Mouse (Mus musculus): Measurements from ENCODE around the gene Ckm. TPM values are rescaled to one million over a fixed set of nuclear protein-coding genes. Genes with fewer than 3 reads are reported as not detected.

Ckm gene
- polyA plus RNA-seq, 1 experiment, result 31.8 TPM

- TF ChIP-seq CTCF (IDR thresholded peaks at IDR 0.05; ENCODE audit: control insufficient read depth, insufficient read depth, low read length), result no peak
- TF ChIP-seq POLR2A (IDR thresholded peaks at IDR 0.05; ENCODE audit: borderline replicate concordance, control insufficient read depth, low read depth, low read length), result no peak
- Histone ChIP-seq H3K4me1 (ENCODE audit: control insufficient read depth, insufficient read depth, low read length) (no peaks in the 10 kb centered on the region), H3K4me3 (replicated peaks; ENCODE audit: control insufficient read depth, low read depth, low read length) (no peak overlapping the region), H3K27ac (ENCODE audit: control insufficient read depth, insufficient read depth, low read depth, low read length, poor library complexity) (no peak overlapping the region)
- 84% methylated on average over 12 of the region's 12 CpGs for WGBS
Measured at GRCm38 (mm10) chr7:19444801-19445200, 40.2 kb downstream of the Ckm start.

GRCm38 (mm10) chr7:19447689-19448088 lies 43.1 kb downstream of the Ckm start:
- Histone ChIP-seq H3K27ac (ENCODE audit: control insufficient read depth, insufficient read depth, low read depth, low read length, poor library complexity) (no peak overlapping the region), H3K4me3 (replicated peaks; ENCODE audit: control insufficient read depth, low read depth, low read length) (no peak overlapping the region), H3K4me1 (ENCODE audit: control insufficient read depth, insufficient read depth, low read length) (no peaks in the 10 kb centered on the region)
- TF ChIP-seq POLR2A (IDR thresholded peaks at IDR 0.05; ENCODE audit: borderline replicate concordance, control insufficient read depth, low read depth, low read length) (no peak), CTCF (IDR thresholded peaks at IDR 0.05; ENCODE audit: control insufficient read depth, insufficient read depth, low read length) (no peak)
- WGBS, result 92% methylated on average over 16 of the region's 16 CpGs

- 94% methylated on average over 12 of the region's 12 CpGs for WGBS
- no peak overlapping the region for H3K4me3 ChIP-seq (replicated peaks; ENCODE audit: control insufficient read depth, low read depth, low read length)
- no peaks in the 10 kb centered on the region for H3K4me1 ChIP-seq (ENCODE audit: control insufficient read depth, insufficient read depth, low read length)
- H3K27ac ChIP-seq (ENCODE audit: control insufficient read depth, insufficient read depth, low read depth, low read length, poor library complexity), result no peak overlapping the region
- TF ChIP-seq POLR2A (IDR thresholded peaks at IDR 0.05; ENCODE audit: borderline replicate concordance, control insufficient read depth, low read depth, low read length), result no peak
- TF ChIP-seq CTCF (IDR thresholded peaks at IDR 0.05; ENCODE audit: control insufficient read depth, insufficient read depth, low read length), result no peak
Measured at GRCm38 (mm10) chr7:19449165-19449564, 44.6 kb downstream of the Ckm start.

GRCm38 (mm10) chr7:19455186-19455585 lies 50.6 kb downstream of the Ckm start:
- TF ChIP-seq POLR2A (IDR thresholded peaks at IDR 0.05; ENCODE audit: borderline replicate concordance, control insufficient read depth, low read depth, low read length) (no peak), CTCF (IDR thresholded peaks at IDR 0.05; ENCODE audit: control insufficient read depth, insufficient read depth, low read length) (no peak)
- Histone ChIP-seq H3K27ac (ENCODE audit: control insufficient read depth, insufficient read depth, low read depth, low read length, poor library complexity) (no peak overlapping the region), H3K4me1 (ENCODE audit: control insufficient read depth, insufficient read depth, low read length) (peaks cover 2% of the 10 kb centered on the region), H3K4me3 (replicated peaks; ENCODE audit: control insufficient read depth, low read depth, low read length) (no peak overlapping the region)
- 85% methylated on average over 4 of the region's 4 CpGs for WGBS

- WGBS, result 79% methylated on average over 11 of the region's 11 CpGs
- Histone ChIP-seq H3K4me3 (replicated peaks; ENCODE audit: control insufficient read depth, low read depth, low read length) (no peak overlapping the region), H3K27ac (ENCODE audit: control insufficient read depth, insufficient read depth, low read depth, low read length, poor library complexity) (no peak overlapping the region), H3K4me1 (ENCODE audit: control insufficient read depth, insufficient read depth, low read length) (peaks cover 2% of the 10 kb centered on the region)
- no peak for TF ChIP-seq POLR2A (IDR thresholded peaks at IDR 0.05; ENCODE audit: borderline replicate concordance, control insufficient read depth, low read depth, low read length)
- no peak for TF ChIP-seq CTCF (IDR thresholded peaks at IDR 0.05; ENCODE audit: control insufficient read depth, insufficient read depth, low read length)
Measured at GRCm38 (mm10) chr7:19455819-19456495, 51.4 kb downstream of the Ckm start.

- 90% methylated on average over 7 of the region's 7 CpGs for WGBS
- Histone ChIP-seq H3K4me3 (replicated peaks; ENCODE audit: control insufficient read depth, low read depth, low read length) (no peak overlapping the region), H3K27ac (ENCODE audit: control insufficient read depth, insufficient read depth, low read depth, low read length, poor library complexity) (no peak overlapping the region), H3K4me1 (ENCODE audit: control insufficient read depth, insufficient read depth, low read length) (peaks cover 2% of the 10 kb centered on the region)
- TF ChIP-seq POLR2A (IDR thresholded peaks at IDR 0.05; ENCODE audit: borderline replicate concordance, control insufficient read depth, low read depth, low read length) (no peak), CTCF (IDR thresholded peaks at IDR 0.05; ENCODE audit: control insufficient read depth, insufficient read depth, low read length) (no peak)
Measured at GRCm38 (mm10) chr7:19456628-19457027, 52.1 kb downstream of the Ckm start.

GRCm38 (mm10) chr7:19457414-19458071 lies 53.0 kb downstream of the Ckm start:
- H3K4me1 ChIP-seq (ENCODE audit: control insufficient read depth, insufficient read depth, low read length), result peaks cover 2% of the 10 kb centered on the region
- H3K4me3 ChIP-seq (replicated peaks; ENCODE audit: control insufficient read depth, low read depth, low read length), result peak overlapping the region; percentile 69
- H3K27ac ChIP-seq (ENCODE audit: control insufficient read depth, insufficient read depth, low read depth, low read length, poor library complexity), result no peak overlapping the region; the same call in 1 of the 2 replicates
- 8% methylated on average over 14 of the region's 14 CpGs for WGBS
- TF ChIP-seq CTCF (IDR thresholded peaks at IDR 0.05; ENCODE audit: control insufficient read depth, insufficient read depth, low read length) (no peak), POLR2A (IDR thresholded peaks at IDR 0.05; ENCODE audit: borderline replicate concordance, control insufficient read depth, low read depth, low read length) (no peak)

GRCm38 (mm10) chr7:19458072-19458486 lies 53.5 kb downstream of the Ckm start:
- WGBS, result 2% methylated on average over 30 of the region's 31 CpGs
- no peak for TF ChIP-seq POLR2A (IDR thresholded peaks at IDR 0.05; ENCODE audit: borderline replicate concordance, control insufficient read depth, low read depth, low read length)
- TF ChIP-seq CTCF (IDR thresholded peaks at IDR 0.05; ENCODE audit: control insufficient read depth, insufficient read depth, low read length), result no peak
- Histone ChIP-seq H3K4me3 (replicated peaks; ENCODE audit: control insufficient read depth, low read depth, low read length) (peak overlapping the region; percentile 69), H3K27ac (ENCODE audit: control insufficient read depth, insufficient read depth, low read depth, low read length, poor library complexity) (no peak overlapping the region; the same call in 1 of the 2 replicates), H3K4me1 (ENCODE audit: control insufficient read depth, insufficient read depth, low read length) (peaks cover 2% of the 10 kb centered on the region)

Measured in bone marrow, adult 2 months (tissue).